Mouse (Mus musculus) hindbrain, postnatal 0 days (tissue): Measurements from ENCODE around the gene Perp. TPM values are rescaled to one million over a fixed set of nuclear protein-coding genes. Genes with fewer than 3 reads are reported as not detected.

Experiments used
- ATAC-seq: fragments of 200-750 bp; cut with Nextera tagmentation; 2 replicates; pipeline ENCODE4 v1.8.0; 2017; ENCODE audit warnings: mild to moderate bottlenecking, moderate TSS enrichment, moderate library complexity
- DNase-seq: peaks from one replicate; pipeline ENCODE4 v3.0.0-alpha.2; 2015; ENCODE audit warnings: low spot score
- H3K27ac ChIP-seq: fragments of 300-500 bp; sonication (generic); 2 replicates; pipeline ENCODE4 v1.5.1; 2014; ENCODE audit warnings: mild to moderate bottlenecking
- H3K27me3 ChIP-seq: fragments of 300-500 bp; sonication (generic); 2 replicates; pipeline ENCODE4 v1.6.1; 2014; ENCODE audit warnings: low read length, mixed read lengths; ENCODE audit not compliant: insufficient read depth
- H3K36me3 ChIP-seq: fragments of 300-500 bp; sonication (generic); 2 replicates; pipeline ENCODE4 v1.6.1; 2014; ENCODE audit warnings: low read length, mixed read lengths; ENCODE audit not compliant: insufficient read depth
- H3K4me1 ChIP-seq: fragments of 300-500 bp; sonication (generic); 2 replicates; pipeline ENCODE4 v1.6.1; 2014; ENCODE audit warnings: antibody characterized with exemption, low read length, mixed read lengths; ENCODE audit not compliant: insufficient read depth
- H3K4me2 ChIP-seq: fragments of 300-500 bp; sonication (generic); 2 replicates; pipeline ENCODE4 v1.6.1; 2014; ENCODE audit warnings: low read depth, mild to moderate bottlenecking, low read length, moderate library complexity, mixed read lengths
- H3K4me3 ChIP-seq: fragments of 300-500 bp; sonication (generic); 2 replicates; pipeline ENCODE4 v1.5.1; 2014; ENCODE audit warnings: low read length
- H3K9ac ChIP-seq: fragments of 300-500 bp; sonication (generic); replicated peaks from 2 replicates; pipeline ENCODE4 v1.6.1; 2014; ENCODE audit warnings: mild to moderate bottlenecking, low read length, moderate library complexity, mixed read lengths
- H3K9me3 ChIP-seq: fragments of 300-500 bp; sonication (generic); 2 replicates; pipeline ENCODE4 v1.6.1; 2016; ENCODE audit warnings: low read length, mixed read lengths
- CTCF ChIP-seq: IDR thresholded peaks from 2 replicates; pipeline ENCODE4 v1.5.1; 2016; ENCODE audit warnings: antibody characterized with exemption, control low read depth, low read depth
- WGBS: fragments of 180-500 bp; shearing (Covaris S2); extraction: QIAGEN DNeasy Blood & Tissue Kit; methylation state at CpG from one replicate; pipeline ENCODE4 v1.1.7; 2014; 5-methylcytosine and 5-hydroxymethylcytosine counted together
- polyA plus RNA-seq: library from polyadenylated mRNA; unstranded; fragments of >200 nt; fragmentation: Nextera tagmentation; extraction: Ambion mirVana; gene quantifications from 2 replicates; pipeline ENCODE4 v1.2.1, GENCODE M21; 2015
- total RNA-seq: library from RNA; depleted of rRNA; stranded (reverse); fragments of >200 nt; gene quantifications from 2 replicates; pipeline ENCODE4 v1.2.3, GENCODE M21; 2014; rRNA removed

Gene Perp
- total and polyA plus RNA-seq, 2 experiments from 2014 or later, result 20.9 to 24.9 TPM

GRCm38 (mm10) chr10:18894259-18895166 is 49.7 kb downstream of the Perp start:
- no peak for DNase-seq
- Histone ChIP-seq H3K27ac (no peak overlapping the region), H3K4me1 (no peaks in the 10 kb centered on the region), H3K4me3 (no peak overlapping the region), H3K9ac (no peak overlapping the region), H3K27me3 (no peaks in the 10 kb centered on the region), H3K4me2 (no peak overlapping the region), H3K36me3 (no peaks in the 10 kb centered on the region), H3K9me3 (no peaks in the 10 kb centered on the region)
- WGBS, result 39% methylated on average over 6 of the region's 6 CpGs
- ATAC-seq, result peak; percentile 40; the same call in 1 of the 2 replicates
- TF ChIP-seq CTCF, result peak; percentile 42

GRCm38 (mm10) chr10:18904108-18904507 is 59.3 kb downstream of the Perp start:
- 22% methylated on average over 6 of the region's 6 CpGs for WGBS
- H3K36me3 ChIP-seq, result no peaks in the 10 kb centered on the region
- no peak overlapping the region for H3K9ac ChIP-seq
- H3K9me3 ChIP-seq, result no peaks in the 10 kb centered on the region
- H3K4me2 ChIP-seq, result no peak overlapping the region
- no peak overlapping the region for H3K27ac ChIP-seq
- H3K4me1 ChIP-seq, result no peaks in the 10 kb centered on the region
- ATAC-seq (no peak), DNase-seq (peak; percentile 31)
- TF ChIP-seq CTCF, result peak; percentile 85
- H3K4me3 ChIP-seq, result no peak overlapping the region
- no peaks in the 10 kb centered on the region for H3K27me3 ChIP-seq

Other genes with a start within 250 kb of the Perp start
- gene Arfgef3, start 101.1 kb upstream of the Perp start, total RNA-seq, result 34.5 and 39.0 TPM in 2 replicates
- gene Arfgef3, start 101.1 kb upstream of the Perp start, polyA plus RNA-seq, result 5.3 and 5.6 TPM in 2 replicates
- not detected in 2 replicates for gene Gm4922, start 58.2 kb upstream of the Perp start, total RNA-seq
- 0.15 and 0.29 TPM in 2 replicates for gene Gm4922, start 58.2 kb upstream of the Perp start, polyA plus RNA-seq
- 1.6 and 2.4 TPM in 2 replicates for gene Tnfaip3, start 170.6 kb downstream of the Perp start, total RNA-seq
- 1.1 TPM in 2 replicates for gene Tnfaip3, start 170.6 kb downstream of the Perp start, polyA plus RNA-seq